Mouse (Mus musculus) kidney, adult 2 months (tissue): ENCODE measurements around the gene Cd300ld3.

Experiments
- CTCF ChIP-seq: fragments of 200-500 bp; conservative IDR thresholded peaks from 2 replicates; pipeline ENCODE4 v1.5.1; 2011; ENCODE audit warnings: low read depth, mild to moderate bottlenecking, control low read depth, low read length, moderate library complexity, mixed read lengths; ENCODE audit not compliant: insufficient read depth, insufficient read length
- POLR2A ChIP-seq: fragments of 200-500 bp; IDR thresholded peaks from one replicate; pipeline ENCODE4 v1.6.1; 2011; ENCODE audit warnings: low read depth, low read length, control low read depth

- TF ChIP-seq POLR2A = no peak
- no peak for TF ChIP-seq CTCF
Observed at GRCm38 (mm10) chr11:115075859-115076258, 27.6 kb upstream of the Cd300ld3 start.
